Mouse (Mus musculus): ENCODE results near the gene Iffo1.

DNA sequence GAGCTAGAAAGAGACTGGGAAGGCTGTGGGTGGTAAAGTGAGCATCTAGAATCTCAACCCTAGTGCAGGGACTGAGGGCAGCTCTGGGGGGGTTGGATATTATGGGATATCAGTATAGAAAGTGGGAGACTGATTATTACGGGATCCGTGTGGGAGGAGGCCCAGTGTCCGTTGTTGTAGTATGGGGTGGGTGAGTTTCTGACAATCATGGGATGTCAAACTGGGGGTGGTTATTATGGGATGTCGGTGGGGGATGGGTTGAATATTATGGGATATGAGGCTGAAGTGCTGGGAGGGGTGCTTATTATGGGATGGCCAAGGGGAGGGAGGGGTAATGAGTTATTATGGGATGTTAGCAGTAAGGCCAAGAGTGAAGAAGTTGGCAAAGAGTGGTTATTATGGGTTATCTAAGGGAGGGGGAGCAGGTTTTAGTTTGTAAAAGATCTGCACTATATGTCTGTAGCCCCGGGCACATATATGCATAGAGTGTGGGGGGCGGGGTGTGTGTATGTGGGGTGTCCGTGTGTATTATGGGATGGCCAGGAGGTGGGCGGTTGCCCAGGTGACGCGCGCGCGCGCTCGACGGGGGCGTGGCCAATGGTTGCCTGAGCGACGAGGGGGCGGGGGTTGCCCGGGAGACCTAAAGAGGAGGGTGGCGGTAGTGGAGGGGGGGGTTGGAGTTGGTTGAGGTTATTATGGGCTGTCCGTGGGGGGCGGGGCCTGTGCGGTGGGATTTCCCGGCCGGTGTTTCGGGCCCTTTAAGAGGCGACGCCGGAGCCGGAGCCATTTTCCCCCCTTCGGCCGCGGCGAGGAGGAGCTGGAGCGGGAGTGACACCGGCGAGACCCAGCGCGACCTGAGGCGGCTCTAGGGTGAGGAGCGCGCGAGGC is 49.4 kb upstream of the Iffo1 start, which contains the start of gene Chd4:
- no peak for TF ChIP-seq CTCF (IDR thresholded peaks at IDR 0.05; ENCODE audit: low read depth)
- 0 out of 2 replicates have a peak, but pooled peaks have one; percentile 27 for TF ChIP-seq EP300 (IDR thresholded peaks at IDR 0.05; ENCODE audit: low read depth)
